Mouse (Mus musculus) midbrain, embryonic 15.5 days (tissue): Measurements from ENCODE around the gene Castor1. TPM values are rescaled to one million over a fixed set of nuclear protein-coding genes. Genes with fewer than 3 reads are reported as not detected.

Experiments
- ATAC-seq: fragments of 200-750 bp; cut with Nextera tagmentation; replicated peaks from 2 replicates; pipeline ENCODE4 v1.8.0; 2017; ENCODE audit warnings: moderate TSS enrichment
- H3K27ac ChIP-seq: fragments of 300-500 bp; sonication (generic); 2 replicates; pipeline ENCODE4 v1.5.1; 2015; ENCODE audit warnings: mild to moderate bottlenecking, inconsistent platforms
- H3K27me3 ChIP-seq: fragments of 300-500 bp; sonication (generic); replicated peaks from 2 replicates; pipeline ENCODE4 v1.6.1; 2015; ENCODE audit warnings: inconsistent platforms
- H3K36me3 ChIP-seq: fragments of 300-500 bp; sonication (generic); replicated peaks from 2 replicates; pipeline ENCODE4 v1.6.1; 2015; ENCODE audit warnings: inconsistent platforms
- H3K4me1 ChIP-seq: fragments of 300-500 bp; sonication (generic); 2 replicates; pipeline ENCODE4 v1.6.1; 2015; ENCODE audit warnings: inconsistent platforms
- H3K4me2 ChIP-seq: fragments of 300-500 bp; sonication (generic); 2 replicates; pipeline ENCODE4 v1.6.1; 2015; ENCODE audit warnings: inconsistent platforms, mild to moderate bottlenecking, moderate library complexity
- H3K4me3 ChIP-seq: fragments of 300-500 bp; sonication (generic); 2 replicates; pipeline ENCODE4 v1.5.1; 2015; ENCODE audit warnings: mild to moderate bottlenecking, inconsistent platforms
- H3K9ac ChIP-seq: fragments of 300-500 bp; sonication (generic); 2 replicates; pipeline ENCODE4 v1.6.1; 2015; ENCODE audit warnings: mild to moderate bottlenecking, inconsistent platforms
- H3K9me3 ChIP-seq: fragments of 300-500 bp; sonication (generic); 2 replicates; pipeline ENCODE4 v1.6.1; 2016; ENCODE audit warnings: inconsistent platforms
- WGBS: fragments of 180-500 bp; shearing (Covaris S2); methylation state at CpG from one replicate; pipeline ENCODE4 v1.1.7; 2015; ENCODE audit warnings: mixed read lengths; 5-methylcytosine and 5-hydroxymethylcytosine counted together
- polyA plus RNA-seq: library from polyadenylated mRNA; unstranded; fragments of >200 nt; fragmentation: Nextera tagmentation; extraction: Ambion mirVana; gene quantifications from 2 replicates; pipeline ENCODE4 v1.2.1, GENCODE M21; 2015

Gene Castor1
- polyA plus RNA-seq, 1 experiment from 2014 or later: 2.6 TPM

GRCm38 (mm10) chr11:4224223-4224622 is 6.2 kb downstream of the Castor1 start:
- Histone ChIP-seq H3K27ac (no peak overlapping the region), H3K36me3 (no peaks in the 10 kb centered on the region), H3K27me3 (peaks cover 5% of the 10 kb centered on the region), H3K4me3 (no peak overlapping the region), H3K9me3 (no peaks in the 10 kb centered on the region), H3K4me1 (no peaks in the 10 kb centered on the region), H3K4me2 (no peak overlapping the region), H3K9ac (no peak overlapping the region)
- no peak for ATAC-seq
- 63% methylated on average over 2 of the region's 2 CpGs for WGBS

GRCm38 (mm10) chr11:4226569-4227325 is 8.7 kb downstream of the Castor1 start:
- Histone ChIP-seq H3K36me3 (no peaks in the 10 kb centered on the region), H3K9ac (no peak overlapping the region), H3K9me3 (no peaks in the 10 kb centered on the region), H3K27ac (no peak overlapping the region), H3K4me2 (no peak overlapping the region), H3K27me3 (no peaks in the 10 kb centered on the region), H3K4me1 (no peaks in the 10 kb centered on the region), H3K4me3 (no peak overlapping the region)
- no peak for ATAC-seq
- WGBS: 82% methylated on average over 5 of the region's 5 CpGs

- Histone ChIP-seq H3K4me1 (no peaks in the 10 kb centered on the region), H3K4me2 (no peak overlapping the region), H3K27me3 (no peaks in the 10 kb centered on the region), H3K27ac (no peak overlapping the region), H3K4me3 (no peak overlapping the region), H3K9me3 (no peaks in the 10 kb centered on the region), H3K9ac (no peak overlapping the region), H3K36me3 (no peaks in the 10 kb centered on the region)
- WGBS: 51% methylated on average over 8 of the region's 8 CpGs
- no peak for ATAC-seq
Observed at GRCm38 (mm10) chr11:4228463-4228862, 10.4 kb downstream of the Castor1 start.

GRCm38 (mm10) chr11:4229841-4230240 is 11.8 kb downstream of the Castor1 start:
- H3K9ac ChIP-seq: no peak overlapping the region
- WGBS: 74% methylated on average over 4 of the region's 4 CpGs
- no peaks in the 10 kb centered on the region for H3K27me3 ChIP-seq
- no peak for ATAC-seq
- H3K36me3 ChIP-seq: no peaks in the 10 kb centered on the region
- no peak overlapping the region for H3K27ac ChIP-seq
- H3K9me3 ChIP-seq: no peaks in the 10 kb centered on the region
- no peak overlapping the region for H3K4me3 ChIP-seq
- no peak overlapping the region for H3K4me2 ChIP-seq
- H3K4me1 ChIP-seq: no peaks in the 10 kb centered on the region

- no peak overlapping the region for H3K9ac ChIP-seq
- no peak overlapping the region for H3K4me3 ChIP-seq
- WGBS: 90% methylated on average over 2 of the region's 2 CpGs
Observed at GRCm38 (mm10) chr11:4231435-4231834, 13.4 kb downstream of the Castor1 start.

GRCm38 (mm10) chr11:4232644-4233043 is 14.6 kb downstream of the Castor1 start:
- no peak overlapping the region for H3K27ac ChIP-seq
- H3K27me3 ChIP-seq: no peaks in the 10 kb centered on the region
- no peaks in the 10 kb centered on the region for H3K4me1 ChIP-seq
- no peak overlapping the region for H3K9ac ChIP-seq
- no peak overlapping the region for H3K4me3 ChIP-seq
- WGBS: 73% methylated on average over 12 of the region's 12 CpGs
- no peaks in the 10 kb centered on the region for H3K9me3 ChIP-seq
- ATAC-seq: no peak
- H3K4me2 ChIP-seq: no peak overlapping the region
- H3K36me3 ChIP-seq: no peaks in the 10 kb centered on the region

More at GRCm38 (mm10) chr11:4231435-4231834, 13.4 kb downstream of the Castor1 start:
- Histone ChIP-seq H3K4me1 (no peaks in the 10 kb centered on the region), H3K27me3 (no peaks in the 10 kb centered on the region), H3K4me2 (no peak overlapping the region), H3K36me3 (no peaks in the 10 kb centered on the region), H3K9me3 (no peaks in the 10 kb centered on the region), H3K27ac (no peak overlapping the region)
- ATAC-seq: no peak

- Histone ChIP-seq H3K27ac (no peak overlapping the region), H3K4me3 (no peak overlapping the region), H3K9ac (no peak overlapping the region), H3K27me3 (no peaks in the 10 kb centered on the region), H3K36me3 (no peaks in the 10 kb centered on the region), H3K4me2 (no peak overlapping the region), H3K9me3 (no peaks in the 10 kb centered on the region), H3K4me1 (no peaks in the 10 kb centered on the region)
- ATAC-seq: no peak
- 92% methylated on average over 6 of the region's 6 CpGs for WGBS
Observed at GRCm38 (mm10) chr11:4235052-4235655, 17.1 kb downstream of the Castor1 start.

- no peak within 1 kb of the TSS for H3K27ac ChIP-seq
- no peaks in the 10 kb centered on the region for H3K9me3 ChIP-seq
- no peaks in the 10 kb centered on the region for H3K36me3 ChIP-seq
- 67% methylated on average over 16 of the region's 16 CpGs for WGBS
- no peak for ATAC-seq
- H3K27me3 ChIP-seq: no peaks in the 10 kb centered on the region
- H3K4me1 ChIP-seq: no peaks in the 10 kb centered on the region
- no peak within 1 kb of the TSS for H3K9ac ChIP-seq
- no peak within 1 kb of the TSS for H3K4me3 ChIP-seq
- H3K4me2 ChIP-seq: no peak within 1 kb of the TSS
Observed at GRCm38 (mm10) chr11:4235665-4236545, 17.9 kb downstream of the Castor1 start, which contains the start of gene Osm. TSS of gene Osm (plus strand) at chr11:4236420.

GRCm38 (mm10) chr11:4236546-4237067 is 18.6 kb downstream of the Castor1 start:
- 89% methylated on average over 21 of the region's 21 CpGs for WGBS
- H3K9me3 ChIP-seq: no peaks in the 10 kb centered on the region
- no peak overlapping the region for H3K4me2 ChIP-seq
- no peaks in the 10 kb centered on the region for H3K4me1 ChIP-seq
- no peak for ATAC-seq
- H3K4me3 ChIP-seq: no peak overlapping the region
- no peaks in the 10 kb centered on the region for H3K27me3 ChIP-seq
- no peak overlapping the region for H3K9ac ChIP-seq
- no peaks in the 10 kb centered on the region for H3K36me3 ChIP-seq
- H3K27ac ChIP-seq: no peak overlapping the region

- H3K27me3 ChIP-seq: no peaks in the 10 kb centered on the region
- H3K9ac ChIP-seq: no peak overlapping the region
- no peak for ATAC-seq
- H3K36me3 ChIP-seq: no peaks in the 10 kb centered on the region
- H3K9me3 ChIP-seq: no peaks in the 10 kb centered on the region
- WGBS: 82% methylated on average over 18 of the region's 18 CpGs
- H3K4me3 ChIP-seq: no peak overlapping the region
- no peak overlapping the region for H3K4me2 ChIP-seq
- H3K27ac ChIP-seq: no peak overlapping the region
- H3K4me1 ChIP-seq: no peaks in the 10 kb centered on the region
Observed at GRCm38 (mm10) chr11:4237389-4237912, 19.4 kb downstream of the Castor1 start.

GRCm38 (mm10) chr11:4238167-4238566 is 20.1 kb downstream of the Castor1 start:
- ATAC-seq: no peak

GRCm38 (mm10) chr11:4239691-4240090 is 21.7 kb downstream of the Castor1 start:
- no peak overlapping the region for H3K4me3 ChIP-seq
- no peak overlapping the region for H3K27ac ChIP-seq
- H3K4me1 ChIP-seq: no peaks in the 10 kb centered on the region
- 89% methylated on average over 23 of the region's 23 CpGs for WGBS
- H3K27me3 ChIP-seq: no peaks in the 10 kb centered on the region
- no peak overlapping the region for H3K4me2 ChIP-seq
- no peaks in the 10 kb centered on the region for H3K36me3 ChIP-seq
- ATAC-seq: no peak
- H3K9ac ChIP-seq: no peak overlapping the region
- H3K9me3 ChIP-seq: no peaks in the 10 kb centered on the region

More at GRCm38 (mm10) chr11:4238167-4238566, 20.1 kb downstream of the Castor1 start:
- Histone ChIP-seq H3K4me2 (no peak overlapping the region), H3K27me3 (no peaks in the 10 kb centered on the region), H3K9ac (no peak overlapping the region), H3K27ac (no peak overlapping the region), H3K4me3 (no peak overlapping the region), H3K36me3 (no peaks in the 10 kb centered on the region), H3K9me3 (no peaks in the 10 kb centered on the region), H3K4me1 (no peaks in the 10 kb centered on the region)
- 82% methylated on average over 6 of the region's 6 CpGs for WGBS
